Mouse (Mus musculus): ENCODE measurements around the gene Fes.

The Fes gene

GRCm38 (mm10) chr7:80387633-80388543 lies at the start of gene Fes:
Fes (minus strand) TSS chr7:80387946.
- no peak for DNase-seq (ENCODE audit: low spot score)

- no peak for DNase-seq (ENCODE audit: low spot score)
Measured at GRCm38 (mm10) chr7:80436571-80436970, 48.8 kb upstream of the Fes start.

- DNase-seq (ENCODE audit: low spot score), result no peak
Measured at GRCm38 (mm10) chr7:80435594-80435993, 47.8 kb upstream of the Fes start.

GRCm38 (mm10) chr7:80429661-80430060 lies 41.9 kb upstream of the Fes start:
- no peak for DNase-seq (ENCODE audit: low spot score)

- DNase-seq (ENCODE audit: low spot score), result no peak
Measured at GRCm38 (mm10) chr7:80427730-80428129, 40.0 kb upstream of the Fes start.

GRCm38 (mm10) chr7:80426363-80426762 lies 38.6 kb upstream of the Fes start:
- DNase-seq (ENCODE audit: low spot score), result no peak

- DNase-seq (ENCODE audit: low spot score), result no peak
Measured at GRCm38 (mm10) chr7:80424722-80425121, 37.0 kb upstream of the Fes start.

- DNase-seq (ENCODE audit: low spot score), result no peak
Measured at GRCm38 (mm10) chr7:80422759-80423480, 35.2 kb upstream of the Fes start.

GRCm38 (mm10) chr7:80421576-80421975 lies 33.8 kb upstream of the Fes start:
- DNase-seq (ENCODE audit: low spot score), result no peak

GRCm38 (mm10) chr7:80420586-80420985 lies 32.8 kb upstream of the Fes start:
- DNase-seq (ENCODE audit: low spot score), result no peak

GRCm38 (mm10) chr7:80419278-80419677 lies 31.5 kb upstream of the Fes start:
- no peak for DNase-seq (ENCODE audit: low spot score)

- no peak for DNase-seq (ENCODE audit: low spot score)
Measured at GRCm38 (mm10) chr7:80418036-80418435, 30.3 kb upstream of the Fes start.

- DNase-seq (ENCODE audit: low spot score), result no peak
Measured at GRCm38 (mm10) chr7:80417601-80418000, 29.9 kb upstream of the Fes start.

- DNase-seq (ENCODE audit: low spot score), result no peak
Measured at GRCm38 (mm10) chr7:80416969-80417368, 29.2 kb upstream of the Fes start.

GRCm38 (mm10) chr7:80414303-80414855 lies 26.6 kb upstream of the Fes start:
- no peak for DNase-seq (ENCODE audit: low spot score)

- no peak for DNase-seq (ENCODE audit: low spot score)
Measured at GRCm38 (mm10) chr7:80413512-80414302, 26.0 kb upstream of the Fes start.

- no peak for DNase-seq (ENCODE audit: low spot score)
Measured at GRCm38 (mm10) chr7:80412781-80413180, 25.0 kb upstream of the Fes start.

GRCm38 (mm10) chr7:80412279-80412678 lies 24.5 kb upstream of the Fes start:
- DNase-seq (ENCODE audit: low spot score), result no peak

- no peak for DNase-seq (ENCODE audit: low spot score)
Measured at GRCm38 (mm10) chr7:80410380-80410779, 22.6 kb upstream of the Fes start.

GRCm38 (mm10) chr7:80407712-80408111 lies 20.0 kb upstream of the Fes start:
- DNase-seq (ENCODE audit: low spot score), result no peak

GRCm38 (mm10) chr7:80406186-80406585 lies 18.4 kb upstream of the Fes start:
- DNase-seq (ENCODE audit: low spot score), result no peak

- no peak for DNase-seq (ENCODE audit: low spot score)
Measured at GRCm38 (mm10) chr7:80405188-80405695, 17.5 kb upstream of the Fes start, which contains the start of gene Furin. Furin (minus strand) TSS chr7:80405436.
